Mouse (Mus musculus) megakaryocyte, adult 5-6 weeks (primary cell): ENCODE data around the gene Gm14137. TPM values are rescaled to one million over a fixed set of nuclear protein-coding genes. Genes with fewer than 3 reads are reported as not detected.

ENCODE experiments used
- total RNA-seq, 2 experiments: library from RNA; stranded (forward) in 1 of 2; stranded (reverse) in 1 of 2; fragments of 153-499, 151-499 nt in 1 of 2; fragments of 221-1000, 200-1000 nt in 1 of 2; gene quantifications; 2 replicates each; pipeline versions ENCODE4 v1.2.3 to v1.2.4; 2015 to 2017

Gene Gm14137
- total RNA-seq, 2 experiments from 2014 or later: not detected

Other genes with a start within 250 kb of the Gm14137 start
- 4.6 and 5.3 TPM in 2 replicates for gene Chst14, start 248.0 kb upstream of the Gm14137 start, total RNA-seq (2015)
- 1.4 and 3.5 TPM in 2 replicates for gene Chst14, start 248.0 kb upstream of the Gm14137 start, total RNA-seq (2017)
- 10.7 and 12.2 TPM in 2 replicates for gene Ccdc32, start 145.1 kb upstream of the Gm14137 start, total RNA-seq (2015)
- 14.1 and 16.3 TPM in 2 replicates for gene Ccdc32, start 145.1 kb upstream of the Gm14137 start, total RNA-seq (2017)
- gene Rpusd2, start 139.7 kb upstream of the Gm14137 start, total RNA-seq (2015): 2.5 and 2.8 TPM in 2 replicates
- gene Rpusd2, start 139.7 kb upstream of the Gm14137 start, total RNA-seq (2017): 2.5 and 4.8 TPM in 2 replicates
- gene Knl1, start 127.4 kb upstream of the Gm14137 start, total RNA-seq (2015): 65.3 and 69.5 TPM in 2 replicates
- 79.4 and 82.1 TPM in 2 replicates for gene Knl1, start 127.4 kb upstream of the Gm14137 start, total RNA-seq (2017)
- gene Rad51, start 61.7 kb upstream of the Gm14137 start, total RNA-seq (2015): 20.7 and 22.1 TPM in 2 replicates
- gene Rad51, start 61.7 kb upstream of the Gm14137 start, total RNA-seq (2017): 12.3 and 26.8 TPM in 2 replicates
- gene Rmdn3, start 17.5 kb upstream of the Gm14137 start, total RNA-seq (2015): 7.0 and 10.7 TPM in 2 replicates
- gene Rmdn3, start 17.5 kb upstream of the Gm14137 start, total RNA-seq (2017): 15.1 and 20.2 TPM in 2 replicates
- not detected in 2 replicates for gene Gchfr, start 6.7 kb upstream of the Gm14137 start, total RNA-seq (2015)
- not detected in 2 replicates for gene Gchfr, start 6.7 kb upstream of the Gm14137 start, total RNA-seq (2017)
- 16.4 and 21.6 TPM in 2 replicates for gene Zfyve19, start 34.1 kb downstream of the Gm14137 start, total RNA-seq (2015)
- 30.7 and 39.8 TPM in 2 replicates for gene Zfyve19, start 34.1 kb downstream of the Gm14137 start, total RNA-seq (2017)
- gene Dnajc17, start 34.3 kb downstream of the Gm14137 start, total RNA-seq (2015): 22.8 and 24.1 TPM in 2 replicates
- 46.7 and 50.7 TPM in 2 replicates for gene Dnajc17, start 34.3 kb downstream of the Gm14137 start, total RNA-seq (2017)
- gene Ppp1r14d, start 55.4 kb downstream of the Gm14137 start, total RNA-seq (2015): not detected in 2 replicates
- not detected in 2 replicates for gene Ppp1r14d, start 55.4 kb downstream of the Gm14137 start, total RNA-seq (2017)
- not detected in 2 replicates for gene Spint1, start 62.9 kb downstream of the Gm14137 start, total RNA-seq (2015)
- not detected in 2 replicates for gene Spint1, start 62.9 kb downstream of the Gm14137 start, total RNA-seq (2017)
- 0.16 and 0.59 TPM in 2 replicates for gene Rhov, start 96.8 kb downstream of the Gm14137 start, total RNA-seq (2015)
- gene Rhov, start 96.8 kb downstream of the Gm14137 start, total RNA-seq (2017): 0.28 and 0.81 TPM in 2 replicates
- 8.9 and 9.0 TPM in 2 replicates for gene Vps18, start 114.2 kb downstream of the Gm14137 start, total RNA-seq (2015)
- 19.6 and 21.2 TPM in 2 replicates for gene Vps18, start 114.2 kb downstream of the Gm14137 start, total RNA-seq (2017)
- gene Dll4, start 151.3 kb downstream of the Gm14137 start, total RNA-seq (2015): 0.09 TPM in 1 of 2 replicates, not detected in the other
- gene Dll4, start 151.3 kb downstream of the Gm14137 start, total RNA-seq (2017): not detected in 2 replicates
- gene Chac1, start 176.7 kb downstream of the Gm14137 start, total RNA-seq (2015): 0.39 and 1.1 TPM in 2 replicates
- gene Chac1, start 176.7 kb downstream of the Gm14137 start, total RNA-seq (2017): 0.51 and 1.3 TPM in 2 replicates